Mouse (Mus musculus): ENCODE data around the gene Gng2.

DNA sequence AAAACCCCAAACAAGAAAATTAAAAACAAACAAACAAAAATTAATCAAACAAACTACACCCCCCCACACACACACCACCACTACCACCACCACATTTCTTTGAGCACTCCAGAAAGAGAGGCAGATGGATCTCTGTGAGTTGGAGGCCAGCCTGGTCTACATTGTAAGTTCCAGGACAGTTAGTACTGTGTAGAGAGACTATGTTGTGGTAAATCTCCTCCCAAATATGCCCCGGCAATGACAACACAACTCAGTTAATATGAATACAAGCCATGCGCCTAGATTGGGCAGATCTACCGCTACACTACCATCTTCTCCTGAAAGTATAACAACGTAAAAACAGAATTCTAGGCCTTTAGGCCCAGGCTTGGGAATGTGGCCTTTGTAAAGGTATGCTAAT, 117.1 kb downstream of the Gng2 start:
- TF ChIP-seq CTCF (IDR thresholded peaks at IDR 0.05; ENCODE audit: low read depth, low read length) (no peak), POLR2A (IDR thresholded peaks at IDR 0.05; ENCODE audit: insufficient read depth, low read length) (no peak), EP300 (IDR thresholded peaks at IDR 0.05; ENCODE audit: insufficient read depth, low read depth, low read length) (no peak)

Measured in ES-Bruce4 (cell line).